Mouse (Mus musculus): ENCODE data around the gene Arpp21.

GRCm38 (mm10) chr9:112178438-112178837 lies 57.3 kb downstream of the Arpp21 start:
- TF ChIP-seq MAFK (IDR thresholded peaks at IDR 0.05; ENCODE audit: insufficient read depth, low read depth, low read length) (no peak), HCFC1 (IDR thresholded peaks at IDR 0.05; ENCODE audit: borderline replicate concordance, insufficient read depth, low read length) (no peak), CHD2 (IDR thresholded peaks at IDR 0.05; ENCODE audit: low read depth, low read length) (no peak), ZC3H11A (IDR thresholded peaks at IDR 0.05; ENCODE audit: borderline replicate concordance, low read depth, low read length) (no peak), ZNF384 (IDR thresholded peaks at IDR 0.05; ENCODE audit: low read depth, low read length) (no peak)
